Comparison of ENCODE assay signal across 8 mouse cellular contexts in the genomic region with DNA sequence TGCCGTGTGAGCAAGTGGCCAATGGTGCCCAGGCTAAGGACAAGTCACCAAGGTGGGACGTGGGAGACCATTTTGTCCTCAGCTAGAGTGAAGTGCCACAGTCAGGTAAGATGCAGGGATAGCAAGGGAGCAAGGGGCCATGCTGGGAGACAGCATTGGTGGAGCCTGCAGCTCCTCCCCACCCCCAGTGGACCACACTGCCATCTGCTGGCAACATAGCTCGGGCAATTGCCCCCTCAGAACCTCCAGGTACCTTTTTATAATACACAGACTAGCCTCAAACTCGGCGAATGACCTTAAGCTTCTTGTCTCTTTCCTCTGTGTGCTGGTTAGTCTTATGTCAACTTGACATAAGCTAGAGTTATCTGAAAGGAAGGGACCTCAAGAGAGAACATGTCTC.
DNase-seq lines count a peak whose midpoint lies in the region; ATAC-seq and TF ChIP-seq lines count a peak whose summit lies in the region.

No protein-coding gene starts in this region.

- peaks cover 3% of the 10 kb centered on the region; the same call in 1 of the 2 replicates for H3K4me1 ChIP-seq in hindbrain, postnatal 0 days (ENCODE audit: insufficient read depth, low read length)
- H3K4me1 ChIP-seq in hindbrain, embryonic 11.5 days (replicated peaks; ENCODE audit: control insufficient read depth, insufficient read depth, low read length): no peaks in the 10 kb centered on the region
- no peaks in the 10 kb centered on the region for H3K4me1 ChIP-seq in E14TG2a.4 (replicated peaks; ENCODE audit: low read depth, low read length)
- no peaks in the 10 kb centered on the region for H3K4me1 ChIP-seq in lung, adult 2 months (ENCODE audit: control insufficient read depth, insufficient read depth, low read length)
- H3K4me1 ChIP-seq in forebrain, embryonic 15.5 days: peaks cover 6% of the 10 kb centered on the region; the same call in 1 of the 2 replicates
- no peaks in the 10 kb centered on the region for H3K4me1 ChIP-seq in forebrain, embryonic 11.5 days (replicated peaks; ENCODE audit: control insufficient read depth, insufficient read depth, low read length)

- ATAC-seq in hindbrain, postnatal 0 days: no peak
- no peak for ATAC-seq in hindbrain, embryonic 11.5 days (ENCODE audit: low FRiP score)
- no peak for ATAC-seq in forebrain, embryonic 15.5 days (replicated peaks)
- ATAC-seq in forebrain, embryonic 11.5 days (replicated peaks; ENCODE audit: low FRiP score): no peak

- no peak overlapping the region for H3K4me3 ChIP-seq in hindbrain, postnatal 0 days (ENCODE audit: low read length)
- H3K4me3 ChIP-seq in hindbrain, embryonic 11.5 days (ENCODE audit: low read depth, low read length): no peak overlapping the region
- H3K4me3 ChIP-seq in E14TG2a.4 (replicated peaks; ENCODE audit: low read length): no peak overlapping the region
- no peak overlapping the region for H3K4me3 ChIP-seq in lung, adult 2 months (replicated peaks; ENCODE audit: extremely low read depth, low read depth, low read length)
- H3K4me3 ChIP-seq in forebrain, embryonic 15.5 days: no peak overlapping the region
- H3K4me3 ChIP-seq in forebrain, embryonic 11.5 days (ENCODE audit: low read depth, low read length): no peak overlapping the region

- H3K36me3 ChIP-seq in hindbrain, postnatal 0 days (ENCODE audit: insufficient read depth, low read length): no peaks in the 10 kb centered on the region
- H3K36me3 ChIP-seq in hindbrain, embryonic 11.5 days (ENCODE audit: control insufficient read depth, insufficient read depth, low read length): no peaks in the 10 kb centered on the region
- H3K36me3 ChIP-seq in E14TG2a.4 (ENCODE audit: insufficient read depth, low read length): no peaks in the 10 kb centered on the region
- no peaks in the 10 kb centered on the region for H3K36me3 ChIP-seq in forebrain, embryonic 15.5 days
- no peaks in the 10 kb centered on the region for H3K36me3 ChIP-seq in forebrain, embryonic 11.5 days (ENCODE audit: control insufficient read depth, insufficient read depth, low read length)

- no peak for TF ChIP-seq POLR2A in lung, adult 2 months (IDR thresholded peaks at IDR 0.05; ENCODE audit: borderline replicate concordance, extremely low read depth, low read depth, low read length)

- no peak overlapping the region for H3K27ac ChIP-seq in hindbrain, postnatal 0 days
- H3K27ac ChIP-seq in hindbrain, embryonic 11.5 days (ENCODE audit: low read depth, low read length): no peak overlapping the region
- no peak overlapping the region for H3K27ac ChIP-seq in forebrain, embryonic 15.5 days (replicated peaks)
- H3K27ac ChIP-seq in forebrain, embryonic 11.5 days (ENCODE audit: low read depth, low read length): no peak overlapping the region

- H3K9ac ChIP-seq in hindbrain, postnatal 0 days (replicated peaks; ENCODE audit: low read length): no peak overlapping the region
- H3K9ac ChIP-seq in hindbrain, embryonic 11.5 days (ENCODE audit: low read depth, low read length): no peak overlapping the region
- no peak overlapping the region for H3K9ac ChIP-seq in forebrain, embryonic 15.5 days (replicated peaks)
- H3K9ac ChIP-seq in forebrain, embryonic 11.5 days (ENCODE audit: low read length): no peak overlapping the region

- no peak for DNase-seq in hindbrain, postnatal 0 days (ENCODE audit: low spot score)
- DNase-seq in hindbrain, embryonic 11.5 days (ENCODE audit: low spot score): no peak
- DNase-seq in c-Kit-positive CD71-positive TER-119-negative erythroid progenitor cells, embryonic 14.5 days (ENCODE audit: low read depth): peak; percentile 15
- DNase-seq in lung, adult 2 months: peak; percentile 66
- peak; percentile 45 to 77 for DNase-seq in thymus, postnatal 10 days (ENCODE audit: low spot score in 2 of 2)
- DNase-seq in forebrain, embryonic 11.5 days (ENCODE audit: low spot score): no peak

- no peaks in the 10 kb centered on the region for H3K27me3 ChIP-seq in hindbrain, postnatal 0 days (ENCODE audit: insufficient read depth, low read length)
- H3K27me3 ChIP-seq in hindbrain, embryonic 11.5 days (ENCODE audit: control insufficient read depth, insufficient read depth, low read length): no peaks in the 10 kb centered on the region
- no peaks in the 10 kb centered on the region for H3K27me3 ChIP-seq in E14TG2a.4 (ENCODE audit: insufficient read depth, low read length)
- no peaks in the 10 kb centered on the region for H3K27me3 ChIP-seq in forebrain, embryonic 15.5 days
- no peaks in the 10 kb centered on the region for H3K27me3 ChIP-seq in forebrain, embryonic 11.5 days (ENCODE audit: control insufficient read depth, insufficient read depth, low read length)

- TF ChIP-seq CTCF in hindbrain, postnatal 0 days (IDR thresholded peaks at IDR 0.05; ENCODE audit: low read depth): peak; percentile 38; the same call in 1 of the 2 replicates
- TF ChIP-seq CTCF in E14TG2a.4 (conservative IDR thresholded peaks at IDR 0.05; ENCODE audit: low read length): peak; percentile 29; the same call in 1 of the 2 replicates
- TF ChIP-seq CTCF in lung, adult 2 months (IDR thresholded peaks at IDR 0.05; ENCODE audit: insufficient read depth, low read length): peak; percentile 75

- WGBS in hindbrain, postnatal 0 days: 88% methylated on average over 5 of the region's 5 CpGs
- WGBS in hindbrain, embryonic 11.5 days: 85% methylated on average over 5 of the region's 5 CpGs
- 77% methylated on average over 5 of the region's 5 CpGs for WGBS in lung, adult 2 months
- WGBS in forebrain, embryonic 15.5 days: 84% methylated on average over 5 of the region's 5 CpGs
- 88% methylated on average over 5 of the region's 5 CpGs for WGBS in forebrain, embryonic 11.5 days

- no peaks in the 10 kb centered on the region for H3K9me3 ChIP-seq in hindbrain, postnatal 0 days (ENCODE audit: low read length)
- H3K9me3 ChIP-seq in hindbrain, embryonic 11.5 days (ENCODE audit: control insufficient read depth, low read length): no peaks in the 10 kb centered on the region
- H3K9me3 ChIP-seq in E14TG2a.4 (ENCODE audit: low read length): no peaks in the 10 kb centered on the region
- no peaks in the 10 kb centered on the region for H3K9me3 ChIP-seq in forebrain, embryonic 15.5 days
- no peaks in the 10 kb centered on the region for H3K9me3 ChIP-seq in forebrain, embryonic 11.5 days (ENCODE audit: control insufficient read depth, low read length)

- H3K4me2 ChIP-seq in hindbrain, postnatal 0 days (ENCODE audit: low read depth, low read length): no peak overlapping the region
- H3K4me2 ChIP-seq in hindbrain, embryonic 11.5 days (replicated peaks; ENCODE audit: low read depth, low read length): no peak overlapping the region
- no peak overlapping the region for H3K4me2 ChIP-seq in forebrain, embryonic 15.5 days (replicated peaks)
- H3K4me2 ChIP-seq in forebrain, embryonic 11.5 days (ENCODE audit: low read depth, low read length, severe bottlenecking): no peak overlapping the region

Comparison
In these comparisons a context has a peak if more than half of its experiments do, and no peak if none do; other contexts are left out.
1. DNase-seq: peak in c-Kit-positive CD71-positive TER-119-negative erythroid progenitor cells, embryonic 14.5 days (single experiment), lung, adult 2 months (single experiment) and thymus, postnatal 10 days (2 of 2); none in hindbrain, postnatal 0 days (single experiment), hindbrain, embryonic 11.5 days (single experiment) and forebrain, embryonic 11.5 days (single experiment).
2. Peak in every context shown above with its lines, with median percentiles within 50 percentile points of each other: CTCF ChIP-seq.